Mouse (Mus musculus): ENCODE results near the gene Slc7a10.
"Not testable (repeated sequence)": the region's sequence is repeated elsewhere in the genome, so short reads cannot be mapped to it uniquely, and the experiment has no call there.

Slc7a10 gene

DNA sequence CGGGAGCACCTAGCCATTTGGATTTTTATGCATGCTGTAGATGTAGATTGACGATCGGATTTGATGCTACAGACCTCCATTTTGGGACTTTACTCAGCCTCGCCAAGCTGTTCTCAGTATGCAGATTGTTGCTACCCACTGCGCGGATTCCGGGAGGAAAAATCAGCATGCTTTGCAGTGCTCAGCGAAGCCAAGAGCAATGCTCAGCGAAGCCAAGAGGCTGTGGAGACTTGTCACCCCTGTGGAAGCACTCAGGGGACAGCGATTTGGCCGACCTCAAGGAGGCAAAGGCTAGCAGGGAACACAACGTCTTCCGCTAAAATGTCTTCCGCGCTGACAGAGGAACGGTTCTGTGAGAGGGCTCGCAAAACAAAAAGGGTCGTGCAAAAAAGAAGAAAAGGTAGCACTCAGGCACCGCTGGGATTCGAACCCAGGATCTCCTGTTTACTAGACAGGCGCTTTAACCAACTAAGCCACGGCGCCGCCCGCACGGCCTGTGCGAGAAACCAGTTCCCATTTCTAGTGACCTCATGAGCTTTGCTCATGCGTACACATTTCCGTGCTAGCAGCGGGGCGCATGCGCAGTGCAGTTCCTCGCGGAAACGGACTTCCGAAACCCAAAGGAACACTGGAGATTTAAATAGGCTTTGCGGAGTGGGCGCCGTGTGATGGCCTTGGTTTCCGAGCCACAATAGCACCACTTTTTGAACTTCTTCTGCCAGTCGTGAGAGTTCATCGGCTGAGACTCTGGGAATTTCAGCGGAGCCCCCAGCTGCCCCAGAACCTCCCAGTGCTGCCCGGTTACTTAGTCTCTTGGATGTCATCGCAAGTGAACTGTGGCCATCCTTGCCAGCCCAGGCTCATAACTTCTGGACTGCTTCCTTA is 48.4 kb downstream of the Slc7a10 start:
- in situ Hi-C loops (cut with MboI, MseI): loop anchor here (5.0 kb wide), 1 partner anchor 163 kb away; the partner anchor contains the start of genes Cep89 and Faap24

GRCm38 (mm10) chr7:35235308-35235707 is 49.1 kb downstream of the Slc7a10 start:
- in situ Hi-C loops (cut with MboI, MseI): no loop called here

GRCm38 (mm10) chr7:35237935-35238334 is 51.8 kb downstream of the Slc7a10 start:
- in situ Hi-C loops (cut with MboI, MseI): not testable (repeated sequence)
